Mouse (Mus musculus): ENCODE measurements around the gene Sprn.

DNA sequence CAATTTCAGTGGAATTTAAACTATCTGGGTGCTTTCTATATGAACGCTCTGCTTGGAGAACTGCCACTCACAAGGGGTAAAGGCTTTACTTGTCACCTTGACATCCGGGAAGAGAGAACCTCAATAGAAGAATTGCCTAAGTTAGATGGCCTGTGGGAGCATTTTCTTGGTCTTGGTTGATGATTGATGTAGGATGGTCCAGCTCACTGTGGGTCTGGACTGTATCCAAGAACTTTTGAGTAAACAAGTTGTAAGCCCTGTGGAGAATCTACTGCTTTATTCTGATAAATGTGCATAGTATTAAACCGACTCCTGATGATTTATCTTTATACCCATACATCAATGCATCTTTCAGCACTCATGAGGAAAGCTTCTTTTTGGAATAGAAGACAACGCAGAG, 14.7 kb upstream of the Sprn start:
- no peak for TF ChIP-seq POLR2A (IDR thresholded peaks at IDR 0.05; ENCODE audit: control insufficient read depth, low read depth, low read length)
- no peak for TF ChIP-seq CTCF (IDR thresholded peaks at IDR 0.05; ENCODE audit: control insufficient read depth, insufficient read depth, insufficient replicate concordance, low read depth, low read length)
